Mouse (Mus musculus): ENCODE measurements around the gene Dnajc25.

- TF ChIP-seq CTCF (IDR thresholded peaks at IDR 0.05): no peak
- no peak for TF ChIP-seq POLR2A (IDR thresholded peaks at IDR 0.05; ENCODE audit: insufficient read depth, low read depth, low read length)
- TF ChIP-seq EP300 (IDR thresholded peaks at IDR 0.05; ENCODE audit: insufficient read depth, low read depth, low read length): no peak
Measured at GRCm38 (mm10) chr4:58952630-58953029, 42.2 kb upstream of the Dnajc25 start.

All from heart, adult 2 months (tissue).